In the genomic region with DNA sequence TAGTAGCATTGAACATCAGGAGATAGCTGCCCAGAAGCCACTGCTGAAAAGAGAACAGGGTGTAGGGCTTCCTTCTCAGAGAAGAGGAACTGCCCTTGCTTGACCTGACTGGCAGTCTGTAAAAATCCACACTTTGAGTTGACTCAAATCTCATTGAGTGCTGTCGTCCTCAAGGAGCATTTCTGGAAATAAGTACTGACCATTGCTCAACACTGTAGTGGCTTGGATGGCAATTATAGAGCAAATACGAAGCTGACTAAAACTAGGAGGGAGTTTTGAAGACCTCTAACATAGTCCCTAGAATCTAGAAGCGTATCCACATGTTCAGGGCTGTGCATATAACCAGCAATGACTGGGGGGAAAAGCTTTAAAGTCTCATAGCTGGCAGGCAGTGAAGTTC, we compare ENCODE assay signal across 19 mouse cellular contexts.
"Had no signal": no experiment of that assay in that cellular context is flagged by ENCODE, and none has a peak within 500 bp of the region (broad histone marks: within the 10 kb centered on the region; RNA-seq: fewer than 3 reads in every experiment).

No protein-coding gene starts in this region.

- ATAC-seq: intestine, postnatal 0 days; liver, embryonic 12.5 days had no signal

- H3K4me3 ChIP-seq: layer of hippocampus, adult 2 months; limb, embryonic 12.5 days; limb, embryonic 15.5 days; liver, embryonic 12.5 days; liver, embryonic 15.5 days; neural tube, embryonic 12.5 days; stomach, embryonic 15.5 days had no signal

- H3K27me3 ChIP-seq: limb, embryonic 12.5 days; limb, embryonic 15.5 days; liver, embryonic 12.5 days; liver, embryonic 15.5 days; neural tube, embryonic 12.5 days; stomach, embryonic 15.5 days had no signal

- DNase-seq: kidney, adult 2 months; kidney, postnatal 25 days; layer of hippocampus, adult 9-11 months; left cerebral cortex, postnatal 4 days; midbrain, embryonic 14.5 days; retina, postnatal 1 day; right cerebral cortex, postnatal 25 days; spleen, adult 18-20 months; thymus, postnatal 25 days had no signal

- H3K27ac ChIP-seq: kidney, postnatal 0 days; layer of hippocampus, adult 2 months; limb, embryonic 12.5 days; limb, embryonic 15.5 days; liver, embryonic 12.5 days; liver, embryonic 15.5 days; neural tube, embryonic 12.5 days; stomach, embryonic 15.5 days had no signal

- H3K9me3 ChIP-seq: limb, embryonic 12.5 days; limb, embryonic 15.5 days; liver, embryonic 12.5 days; liver, embryonic 15.5 days; neural tube, embryonic 12.5 days; stomach, embryonic 15.5 days had no signal

- H3K9ac ChIP-seq: limb, embryonic 12.5 days; limb, embryonic 15.5 days; liver, embryonic 12.5 days; liver, embryonic 15.5 days; neural tube, embryonic 12.5 days; stomach, embryonic 15.5 days had no signal

- H3K4me1 ChIP-seq: limb, embryonic 12.5 days; limb, embryonic 15.5 days; liver, embryonic 12.5 days; liver, embryonic 15.5 days; neural tube, embryonic 12.5 days; stomach, embryonic 15.5 days had no signal

- H3K4me2 ChIP-seq: limb, embryonic 12.5 days; limb, embryonic 15.5 days; liver, embryonic 12.5 days; liver, embryonic 15.5 days; midbrain, embryonic 11.5 days; neural tube, embryonic 12.5 days; stomach, embryonic 15.5 days had no signal

- H3K36me3 ChIP-seq: limb, embryonic 12.5 days; limb, embryonic 15.5 days; liver, embryonic 12.5 days; liver, embryonic 15.5 days; neural tube, embryonic 12.5 days; stomach, embryonic 15.5 days had no signal
